Mouse (Mus musculus) heart, postnatal 0 days (tissue): ENCODE measurements around the gene Abhd12. TPM values are rescaled to one million over a fixed set of nuclear protein-coding genes. Genes with fewer than 3 reads are reported as not detected.

Experiments used
- ATAC-seq: fragments of 200-750 bp; cut with Nextera tagmentation; 2 replicates; pipeline ENCODE4 v1.8.0; 2017; ENCODE audit warnings: low read depth, moderate number of reproducible peaks, moderate library complexity; ENCODE audit not compliant: insufficient read depth
- DNase-seq: peaks from one replicate; pipeline ENCODE4 v3.0.0-alpha.2; 2016; ENCODE audit warnings: low spot score
- H3K27ac ChIP-seq: fragments of 300-500 bp; sonication (generic); 2 replicates; pipeline ENCODE4 v1.5.1; 2014; ENCODE audit warnings: low read depth, mild to moderate bottlenecking
- H3K27me3 ChIP-seq: fragments of 300-500 bp; sonication (generic); 2 replicates; pipeline ENCODE4 v1.6.1; 2014; ENCODE audit warnings: low read length, mixed read lengths; ENCODE audit not compliant: control insufficient read depth, insufficient read depth
- H3K36me3 ChIP-seq: fragments of 300-500 bp; sonication (generic); replicated peaks from 2 replicates; pipeline ENCODE4 v1.6.1; 2014; ENCODE audit warnings: low read length, mixed read lengths; ENCODE audit not compliant: control insufficient read depth, insufficient read depth
- H3K4me1 ChIP-seq: fragments of 300-500 bp; sonication (generic); 2 replicates; pipeline ENCODE4 v1.6.1; 2014; ENCODE audit warnings: antibody characterized with exemption; ENCODE audit not compliant: control insufficient read depth, insufficient read depth
- H3K4me2 ChIP-seq: fragments of 300-500 bp; sonication (generic); 2 replicates; pipeline ENCODE4 v1.6.1; 2014; ENCODE audit warnings: low read depth, mild to moderate bottlenecking, low read length, moderate library complexity
- H3K4me3 ChIP-seq: fragments of 300-500 bp; sonication (generic); 2 replicates; pipeline ENCODE4 v1.5.1; 2014; ENCODE audit warnings: low read depth, low read length
- H3K9ac ChIP-seq: fragments of 300-500 bp; sonication (generic); replicated peaks from 2 replicates; pipeline ENCODE4 v1.6.1; 2014; ENCODE audit warnings: low read depth, low read length, mixed read lengths
- H3K9me3 ChIP-seq: fragments of 300-500 bp; sonication (generic); replicated peaks from 2 replicates; pipeline ENCODE4 v1.6.1; 2016; ENCODE audit warnings: low read length; ENCODE audit not compliant: control insufficient read depth
- CTCF ChIP-seq: IDR thresholded peaks from 2 replicates; pipeline ENCODE4 v1.5.1; 2016; ENCODE audit warnings: antibody characterized with exemption, control low read depth, low read depth
- EP300 ChIP-seq: IDR thresholded peaks from 2 replicates; pipeline ENCODE4 v1.6.1; 2016; ENCODE audit warnings: antibody characterized with exemption, low read depth
- WGBS: fragments of 180-500 bp; shearing (Covaris S2); extraction: QIAGEN DNeasy Blood & Tissue Kit; methylation state at CpG from one replicate; pipeline ENCODE4 v1.1.7; 2014; 5-methylcytosine and 5-hydroxymethylcytosine counted together
- polyA plus RNA-seq: library from polyadenylated mRNA; unstranded; fragments of >200 nt; fragmentation: Nextera tagmentation; extraction: Ambion mirVana; gene quantifications from 2 replicates; pipeline ENCODE4 v1.2.1, GENCODE M21; 2015
- total RNA-seq: library from RNA; depleted of rRNA; stranded (reverse); fragments of >200 nt; gene quantifications from 2 replicates; pipeline ENCODE4 v1.2.3, GENCODE M21; 2014; ENCODE audit warnings: low replicate concordance

Abhd12 gene
- total and polyA plus RNA-seq, 2 experiments from 2014 or later, result 31.5 to 32.6 TPM

DNA sequence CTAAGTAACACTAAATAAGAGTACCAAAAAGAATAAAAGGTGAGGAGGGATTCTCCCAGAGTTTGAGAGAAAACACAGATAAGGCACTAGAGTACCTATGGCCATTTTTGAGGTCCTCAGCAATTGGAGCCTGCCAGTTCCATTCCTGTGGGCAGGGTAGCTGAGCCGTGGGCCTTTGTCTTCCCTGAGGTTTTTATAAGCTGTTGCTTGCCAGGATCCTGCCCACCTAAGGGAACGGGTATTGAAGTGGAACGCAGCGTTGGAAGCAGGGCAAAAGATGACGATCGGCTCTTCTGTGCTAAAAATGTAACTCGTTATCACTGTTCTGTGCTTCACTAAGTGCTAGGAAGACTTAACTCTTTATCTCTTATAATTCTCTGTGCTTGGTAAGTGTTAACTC, 19.0 kb upstream of the Abhd12 start:
- TF ChIP-seq CTCF (no peak), EP300 (no peak)
- DNase-seq (no peak), ATAC-seq (no peak)
- no peak overlapping the region for H3K4me2 ChIP-seq
- peaks cover under 1% of the 10 kb centered on the region; the same call in 1 of the 2 replicates for H3K36me3 ChIP-seq
- no peak overlapping the region for H3K4me3 ChIP-seq
- 39% methylated on average over 7 of the region's 7 CpGs for WGBS
- H3K9ac ChIP-seq, result no peak overlapping the region
- no peaks in the 10 kb centered on the region for H3K9me3 ChIP-seq
- no peaks in the 10 kb centered on the region for H3K27me3 ChIP-seq
- H3K4me1 ChIP-seq, result peaks cover 3% of the 10 kb centered on the region; the same call in 1 of the 2 replicates
- H3K27ac ChIP-seq, result no peak overlapping the region

DNA sequence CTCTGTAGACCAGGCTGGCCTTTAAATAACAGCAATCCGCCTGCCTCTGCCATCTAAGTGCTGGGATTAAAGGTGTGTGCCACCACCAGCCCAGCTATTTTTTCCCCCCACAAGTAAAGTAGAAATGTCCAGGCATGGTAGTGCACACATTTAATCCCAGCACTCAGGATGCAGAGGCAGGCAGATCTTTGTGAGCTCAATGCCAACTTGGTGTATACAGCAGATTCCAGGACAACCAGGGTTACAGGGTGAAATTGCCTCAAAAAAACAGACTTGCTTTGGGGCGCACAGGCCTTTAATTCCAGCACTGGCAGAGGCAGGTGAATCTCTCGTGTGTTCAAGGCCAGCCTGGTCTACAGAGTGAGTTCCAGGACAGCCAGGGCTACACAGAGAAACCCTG, 18.5 kb upstream of the Abhd12 start:
- Histone ChIP-seq H3K27ac (no peak overlapping the region), H3K4me2 (no peak overlapping the region), H3K9me3 (no peaks in the 10 kb centered on the region), H3K27me3 (no peaks in the 10 kb centered on the region), H3K9ac (no peak overlapping the region), H3K36me3 (peaks cover 4% of the 10 kb centered on the region; the same call in 1 of the 2 replicates), H3K4me3 (no peak overlapping the region), H3K4me1 (peaks cover 3% of the 10 kb centered on the region; the same call in 1 of the 2 replicates)
- TF ChIP-seq CTCF (no peak), EP300 (no peak)
- no peak for ATAC-seq
- no peak for DNase-seq
- WGBS, result 90% methylated on average over 3 of the region's 3 CpGs

DNA sequence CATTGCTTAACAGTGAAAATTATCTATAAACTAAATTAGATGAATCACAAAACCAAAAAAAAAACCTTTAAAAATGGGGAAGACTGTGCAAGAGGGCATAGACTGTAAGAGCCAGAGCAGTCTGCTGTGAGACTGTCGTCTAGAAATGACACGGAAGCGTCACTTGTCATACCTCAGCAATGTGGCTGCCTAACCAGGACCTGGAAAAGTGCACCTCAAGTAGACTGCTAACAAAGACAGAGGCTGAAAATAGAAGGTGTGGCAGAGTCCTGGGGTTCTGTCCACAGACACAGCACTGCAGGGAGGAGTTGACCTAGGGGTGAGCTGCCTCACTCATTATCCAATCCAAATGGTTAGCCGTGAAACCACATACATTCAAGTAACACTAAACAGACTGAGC, 17.6 kb upstream of the Abhd12 start:
- no peak for DNase-seq

DNA sequence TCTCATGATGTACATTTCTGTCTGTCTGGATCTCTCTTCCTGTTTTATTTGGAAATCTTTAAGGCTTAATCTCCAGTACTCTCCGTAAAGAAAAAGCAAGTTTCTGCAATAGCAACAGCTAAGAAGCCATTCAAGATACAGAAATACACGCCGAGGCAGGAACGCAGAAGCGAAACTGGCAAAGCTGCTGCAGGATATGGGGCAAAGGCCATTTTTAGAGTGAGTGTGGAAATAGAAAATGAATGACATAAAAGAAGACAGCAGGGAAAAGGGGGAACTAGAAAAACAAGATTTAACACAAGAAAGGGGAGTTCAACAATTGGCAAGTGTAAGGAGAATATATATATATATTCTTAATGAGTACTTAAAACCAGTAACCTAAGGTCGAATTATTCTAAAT, 17.2 kb upstream of the Abhd12 start:
- H3K4me1 ChIP-seq, result peaks cover 3% of the 10 kb centered on the region; the same call in 1 of the 2 replicates
- no peak overlapping the region for H3K4me2 ChIP-seq
- H3K4me3 ChIP-seq, result no peak overlapping the region
- no peaks in the 10 kb centered on the region for H3K27me3 ChIP-seq
- DNase-seq (no peak), ATAC-seq (no peak)
- no peak overlapping the region for H3K9ac ChIP-seq
- 72% methylated on average over 6 of the region's 6 CpGs for WGBS
- H3K27ac ChIP-seq, result no peak overlapping the region
- TF ChIP-seq EP300 (no peak), CTCF (no peak)
- peaks cover 10% of the 10 kb centered on the region; the same call in 1 of the 2 replicates for H3K36me3 ChIP-seq
- H3K9me3 ChIP-seq, result no peaks in the 10 kb centered on the region

More for the DNA sequence above, 17.6 kb upstream of the Abhd12 start:
- no peak overlapping the region for H3K9ac ChIP-seq
- H3K9me3 ChIP-seq, result no peaks in the 10 kb centered on the region
- no peaks in the 10 kb centered on the region for H3K27me3 ChIP-seq
- H3K27ac ChIP-seq, result no peak overlapping the region
- H3K4me3 ChIP-seq, result no peak overlapping the region
- no peak for ATAC-seq
- no peak for TF ChIP-seq EP300
- no peak for TF ChIP-seq CTCF
- no peak overlapping the region for H3K4me2 ChIP-seq
- H3K4me1 ChIP-seq, result peaks cover 3% of the 10 kb centered on the region; the same call in 1 of the 2 replicates
- H3K36me3 ChIP-seq, result peaks cover 10% of the 10 kb centered on the region; the same call in 1 of the 2 replicates
- 45% methylated on average over 4 of the region's 4 CpGs for WGBS

DNA sequence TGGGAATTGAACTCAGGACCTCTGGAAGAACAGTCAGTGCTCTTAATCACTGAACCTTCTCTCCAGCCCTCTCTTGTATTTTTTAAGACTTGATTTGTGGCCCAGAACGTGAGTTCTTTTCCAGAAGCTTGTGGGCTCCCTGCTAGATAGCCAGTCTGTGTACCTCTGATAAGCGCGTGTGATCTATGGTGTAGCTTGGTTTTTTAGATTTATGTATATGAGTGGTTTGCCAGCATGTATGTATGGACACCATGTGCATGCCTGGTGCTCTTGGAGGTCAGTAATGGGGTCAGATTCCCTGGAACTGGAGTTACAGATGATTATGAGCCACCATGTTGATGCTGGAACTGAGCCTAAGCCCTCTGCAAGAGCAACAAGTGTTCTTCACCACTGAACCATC, 16.0 kb upstream of the Abhd12 start:
- DNase-seq (no peak), ATAC-seq (no peak)
- no peak for TF ChIP-seq EP300
- no peak for TF ChIP-seq CTCF
- Histone ChIP-seq H3K27me3 (no peaks in the 10 kb centered on the region), H3K4me3 (no peak overlapping the region), H3K9me3 (no peaks in the 10 kb centered on the region), H3K4me1 (peaks cover 3% of the 10 kb centered on the region; the same call in 1 of the 2 replicates), H3K4me2 (no peak overlapping the region), H3K9ac (no peak overlapping the region), H3K36me3 (0 out of 2 replicates have a peak, but pooled peaks cover 10% of the 10 kb centered on the region), H3K27ac (no peak overlapping the region)
- WGBS, result 93% methylated on average over 3 of the region's 3 CpGs

DNA sequence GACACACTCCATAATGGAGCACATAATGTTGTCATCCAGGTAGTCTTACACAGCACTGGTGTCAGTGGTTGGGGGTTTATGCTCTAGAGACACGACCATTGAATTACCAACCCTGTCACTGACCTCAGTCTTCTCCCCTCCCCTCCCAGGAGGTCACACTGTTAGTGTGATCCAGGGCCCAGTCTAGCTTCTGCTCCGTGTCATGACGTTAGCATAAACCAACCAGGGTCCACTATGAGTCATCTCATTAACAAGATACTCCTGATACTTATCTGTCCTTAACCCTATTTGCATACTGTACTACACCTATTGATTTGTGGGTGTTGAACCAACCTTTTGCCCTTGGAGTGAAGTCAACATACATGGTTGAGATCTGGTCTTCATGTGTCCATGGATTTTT, 14.2 kb upstream of the Abhd12 start:
- ATAC-seq (no peak), DNase-seq (no peak)
- 85% methylated on average over 3 of the region's 3 CpGs for WGBS
- TF ChIP-seq EP300 (no peak), CTCF (no peak)
- Histone ChIP-seq H3K27me3 (no peaks in the 10 kb centered on the region), H3K4me3 (no peak overlapping the region), H3K4me1 (peaks cover 3% of the 10 kb centered on the region; the same call in 1 of the 2 replicates), H3K9me3 (no peaks in the 10 kb centered on the region), H3K9ac (no peak overlapping the region), H3K36me3 (0 out of 2 replicates have a peak, but pooled peaks cover 10% of the 10 kb centered on the region), H3K4me2 (no peak overlapping the region), H3K27ac (no peak overlapping the region)
